In the genomic region with DNA sequence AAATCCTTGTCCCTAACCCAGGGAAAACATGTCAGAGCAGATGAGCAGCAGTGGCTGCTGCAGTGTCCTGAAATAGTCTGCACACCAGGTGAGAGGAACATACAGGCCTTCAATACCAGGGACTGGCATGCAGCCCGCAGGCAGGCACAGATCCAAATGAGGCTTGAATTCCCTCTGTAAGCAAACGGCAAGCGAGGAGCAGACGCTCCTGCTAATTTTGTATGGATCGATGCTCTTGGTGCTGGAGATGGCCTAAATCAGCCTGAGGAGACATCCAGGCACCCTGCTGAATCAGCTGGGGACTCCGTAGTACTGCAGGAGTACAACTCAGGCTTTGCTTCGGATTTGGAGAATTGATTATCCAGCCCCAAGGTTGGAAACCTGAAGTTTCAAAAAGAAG, we compare ENCODE assay signal across 9 mouse cellular contexts.
DNase-seq lines count a peak whose midpoint lies in the region; ATAC-seq and TF ChIP-seq lines count a peak whose summit lies in the region.
"Had no signal": no experiment of that assay in that cellular context is flagged by ENCODE, and none has a peak within 500 bp of the region (broad histone marks: within the 10 kb centered on the region; RNA-seq: fewer than 3 reads in every experiment).

No protein-coding gene starts in this region.

- no peak for TF ChIP-seq CTCF in stomach, postnatal 0 days (IDR thresholded peaks at IDR 0.05; ENCODE audit: low read depth)

- H3K4me3 ChIP-seq in embryonic facial prominence, embryonic 14.5 days (ENCODE audit: low read depth, low read length) = no peak overlapping the region
- no peak overlapping the region for H3K4me3 ChIP-seq in embryonic facial prominence, embryonic 10.5 days
- H3K4me3 ChIP-seq in neural tube, embryonic 13.5 days = no peak overlapping the region
- H3K4me3 ChIP-seq in stomach, postnatal 0 days (ENCODE audit: low read depth, low read length) = no peak overlapping the region
- H3K4me3 ChIP-seq: lung, embryonic 15.5 days had no signal

- no peak overlapping the region for H3K9ac ChIP-seq in embryonic facial prominence, embryonic 14.5 days (ENCODE audit: low read depth, low read length)
- no peak overlapping the region for H3K9ac ChIP-seq in neural tube, embryonic 13.5 days
- no peak overlapping the region for H3K9ac ChIP-seq in stomach, postnatal 0 days (ENCODE audit: low read length)
- H3K9ac ChIP-seq: lung, embryonic 15.5 days had no signal

- no peaks in the 10 kb centered on the region for H3K27me3 ChIP-seq in embryonic facial prominence, embryonic 14.5 days (replicated peaks; ENCODE audit: control insufficient read depth, insufficient read depth, low read length)
- no peaks in the 10 kb centered on the region for H3K27me3 ChIP-seq in embryonic facial prominence, embryonic 10.5 days (replicated peaks; ENCODE audit: low read depth, poor library complexity, severe bottlenecking)
- H3K27me3 ChIP-seq in neural tube, embryonic 13.5 days = peaks cover 8% of the 10 kb centered on the region; the same call in 1 of the 2 replicates
- H3K27me3 ChIP-seq in stomach, postnatal 0 days (ENCODE audit: control insufficient read depth, insufficient read depth, low read length) = no peaks in the 10 kb centered on the region
- H3K27me3 ChIP-seq: lung, embryonic 15.5 days had no signal

- H3K9me3 ChIP-seq in embryonic facial prominence, embryonic 14.5 days (ENCODE audit: control insufficient read depth, low read length) = no peaks in the 10 kb centered on the region
- H3K9me3 ChIP-seq in embryonic facial prominence, embryonic 10.5 days = no peaks in the 10 kb centered on the region
- H3K9me3 ChIP-seq in neural tube, embryonic 13.5 days = no peaks in the 10 kb centered on the region
- no peaks in the 10 kb centered on the region for H3K9me3 ChIP-seq in stomach, postnatal 0 days (ENCODE audit: control insufficient read depth, low read length)
- H3K9me3 ChIP-seq: lung, embryonic 15.5 days had no signal

- no peak for ATAC-seq in embryonic facial prominence, embryonic 14.5 days (ENCODE audit: low read depth)
- peak; percentile 83 for ATAC-seq in neural tube, embryonic 13.5 days (ENCODE audit: low read depth)
- ATAC-seq in stomach, postnatal 0 days (ENCODE audit: low FRiP score, low TSS enrichment) = no peak

- H3K36me3 ChIP-seq in embryonic facial prominence, embryonic 14.5 days (ENCODE audit: control insufficient read depth, insufficient read depth, low read length) = no peaks in the 10 kb centered on the region
- no peaks in the 10 kb centered on the region for H3K36me3 ChIP-seq in embryonic facial prominence, embryonic 10.5 days (replicated peaks)
- H3K36me3 ChIP-seq in neural tube, embryonic 13.5 days = no peaks in the 10 kb centered on the region
- no peaks in the 10 kb centered on the region for H3K36me3 ChIP-seq in stomach, postnatal 0 days (ENCODE audit: control insufficient read depth, insufficient read depth, low read length)
- H3K36me3 ChIP-seq: lung, embryonic 15.5 days had no signal

- DNase-seq in embryonic facial prominence, embryonic 14.5 days (ENCODE audit: low spot score) = peak; percentile 40
- no peak for DNase-seq in embryonic facial prominence, embryonic 10.5 days (ENCODE audit: low spot score)
- DNase-seq in neural tube, embryonic 10.5 days (ENCODE audit: extremely low spot score, low spot score) = no peak
- peak; percentile 36 for DNase-seq in kidney, adult 9 months
- DNase-seq in right cerebral cortex, postnatal 14 days = peak; percentile 29
- DNase-seq in urinary bladder, postnatal 36 days (ENCODE audit: low spot score in 2 of 2) = no peak
- DNase-seq in stomach, postnatal 0 days (ENCODE audit: low spot score) = no peak

- no peak overlapping the region for H3K27ac ChIP-seq in embryonic facial prominence, embryonic 14.5 days (replicated peaks; ENCODE audit: low read depth, low read length)
- no peak overlapping the region for H3K27ac ChIP-seq in embryonic facial prominence, embryonic 10.5 days (replicated peaks)
- H3K27ac ChIP-seq in neural tube, embryonic 13.5 days (replicated peaks) = no peak overlapping the region
- no peak overlapping the region for H3K27ac ChIP-seq in stomach, postnatal 0 days (replicated peaks)
- H3K27ac ChIP-seq: lung, embryonic 15.5 days had no signal

- WGBS in embryonic facial prominence, embryonic 14.5 days = 58% methylated on average over 7 of the region's 7 CpGs
- 76% methylated on average over 7 of the region's 7 CpGs for WGBS in embryonic facial prominence, embryonic 10.5 days
- WGBS in neural tube, embryonic 13.5 days = 29% methylated on average over 7 of the region's 7 CpGs
- 71% methylated on average over 7 of the region's 7 CpGs for WGBS in stomach, postnatal 0 days

- no peak overlapping the region for H3K4me2 ChIP-seq in embryonic facial prominence, embryonic 14.5 days (ENCODE audit: low read depth, low read length)
- no peak overlapping the region for H3K4me2 ChIP-seq in neural tube, embryonic 13.5 days
- no peak overlapping the region for H3K4me2 ChIP-seq in stomach, postnatal 0 days (replicated peaks; ENCODE audit: low read depth)
- H3K4me2 ChIP-seq: lung, embryonic 15.5 days had no signal

- H3K4me1 ChIP-seq in embryonic facial prominence, embryonic 14.5 days (ENCODE audit: control insufficient read depth, insufficient read depth, low read length) = no peaks in the 10 kb centered on the region
- no peaks in the 10 kb centered on the region for H3K4me1 ChIP-seq in embryonic facial prominence, embryonic 10.5 days
- H3K4me1 ChIP-seq in neural tube, embryonic 13.5 days (replicated peaks) = no peaks in the 10 kb centered on the region; the same call in 1 of the 2 replicates
- H3K4me1 ChIP-seq in stomach, postnatal 0 days (replicated peaks; ENCODE audit: control insufficient read depth, insufficient read depth) = no peaks in the 10 kb centered on the region
- H3K4me1 ChIP-seq: lung, embryonic 15.5 days had no signal

- TF ChIP-seq EP300 in stomach, postnatal 0 days (optimal IDR thresholded peaks at IDR 0.05) = no peak

Comparison
In these comparisons a context has a peak if more than half of its experiments do, and no peak if none do; other contexts are left out.
1. DNase-seq: peak in embryonic facial prominence, embryonic 14.5 days (single experiment), kidney, adult 9 months (single experiment) and right cerebral cortex, postnatal 14 days (single experiment); none in embryonic facial prominence, embryonic 10.5 days (single experiment), neural tube, embryonic 10.5 days (single experiment), urinary bladder, postnatal 36 days (0 of 2) and stomach, postnatal 0 days (single experiment).